8 mouse cellular contexts compared by ENCODE assay signal in the genomic region with DNA sequence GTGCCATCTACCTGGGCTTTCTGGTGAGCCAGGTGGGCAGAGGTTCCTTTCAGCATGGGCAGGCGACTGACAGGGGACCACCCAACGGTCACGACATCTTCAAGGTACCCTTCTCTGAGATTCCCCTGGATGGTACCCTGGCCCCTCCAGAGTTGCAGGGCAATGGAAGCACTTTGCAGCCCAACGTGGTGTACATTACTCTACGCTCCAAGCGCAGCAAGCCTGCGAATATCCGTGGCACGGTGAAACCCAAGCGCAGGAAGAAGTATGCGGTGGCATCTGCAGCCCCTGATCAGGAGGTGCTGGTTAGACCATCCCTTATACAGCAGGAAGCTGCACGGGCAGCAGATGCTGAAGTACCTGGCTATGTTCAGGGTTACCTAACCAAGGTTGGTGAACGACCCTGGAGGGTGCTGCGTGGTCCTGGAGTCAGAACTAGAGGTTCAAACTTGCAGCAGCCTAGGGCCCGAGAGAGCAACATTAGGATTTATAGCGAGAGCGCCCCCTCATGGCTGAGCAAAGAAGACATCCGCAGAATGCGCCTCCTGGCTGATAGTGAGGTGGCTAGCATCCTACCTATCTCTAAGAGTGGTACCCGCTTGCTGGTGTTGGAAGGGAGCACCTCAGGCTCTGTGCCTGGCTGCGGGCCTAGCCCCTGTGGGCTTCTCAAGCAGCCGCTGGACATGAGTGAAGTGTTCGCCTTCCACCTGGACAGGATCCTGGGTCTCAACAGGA. TPM values are rescaled to one million over a fixed set of nuclear protein-coding genes. Genes with fewer than 3 reads are reported as not detected.
A peak's percentile ranks its signal among the peaks of the same experiment; 100 is the strongest.
DNase-seq lines count a peak whose midpoint lies in the region; ATAC-seq lines count a peak whose summit lies in the region.

No protein-coding gene starts in this region.

- H3K36me3 ChIP-seq in kidney, embryonic 15.5 days, result no peaks in the 10 kb centered on the region
- no peaks in the 10 kb centered on the region; the same call in 1 of the 2 replicates for H3K36me3 ChIP-seq in heart, embryonic 11.5 days (ENCODE audit: control insufficient read depth, insufficient read depth, low read length)
- no peaks in the 10 kb centered on the region for H3K36me3 ChIP-seq in megakaryocyte, embryonic 14.5 days (replicated peaks; ENCODE audit: low read length)

- H3K4me3 ChIP-seq in kidney, embryonic 15.5 days (replicated peaks), result peak overlapping the region; percentile 41
- peak overlapping the region; percentile 78 for H3K4me3 ChIP-seq in brown adipose tissue, adult 24 weeks (ENCODE audit: insufficient read depth, low read depth, low read length)
- H3K4me3 ChIP-seq in heart, embryonic 11.5 days (ENCODE audit: low read depth, low read length), result peak overlapping the region; percentile 40
- peak overlapping the region; percentile 89 for H3K4me3 ChIP-seq in megakaryocyte, embryonic 14.5 days (replicated peaks)

- peak overlapping the region; percentile 82 for H3K27ac ChIP-seq in kidney, embryonic 15.5 days
- H3K27ac ChIP-seq in brown adipose tissue, adult 24 weeks (replicated peaks; ENCODE audit: low read depth, low read length), result peak overlapping the region; percentile 85
- H3K27ac ChIP-seq in heart, embryonic 11.5 days (ENCODE audit: low read depth, low read length), result peak overlapping the region; percentile 83

- H3K4me1 ChIP-seq in kidney, embryonic 15.5 days, result peaks cover 26% of the 10 kb centered on the region
- no peaks in the 10 kb centered on the region for H3K4me1 ChIP-seq in brown adipose tissue, adult 24 weeks (ENCODE audit: control insufficient read depth, insufficient read depth, insufficient read length, low read length)
- peaks cover 22% of the 10 kb centered on the region for H3K4me1 ChIP-seq in heart, embryonic 11.5 days (ENCODE audit: control insufficient read depth, insufficient read depth, low read length)
- H3K4me1 ChIP-seq in megakaryocyte, embryonic 14.5 days, result peaks cover 38% of the 10 kb centered on the region

- no peaks in the 10 kb centered on the region for H3K27me3 ChIP-seq in kidney, embryonic 15.5 days
- H3K27me3 ChIP-seq in heart, embryonic 11.5 days (ENCODE audit: control insufficient read depth, insufficient read depth, low read length), result no peaks in the 10 kb centered on the region
- H3K27me3 ChIP-seq in megakaryocyte, embryonic 14.5 days (replicated peaks), result peaks cover 10% of the 10 kb centered on the region

- peak overlapping the region; percentile 68 for H3K4me2 ChIP-seq in kidney, embryonic 15.5 days
- peak overlapping the region; percentile 61 for H3K4me2 ChIP-seq in heart, embryonic 11.5 days

- H3K9me3 ChIP-seq in kidney, embryonic 15.5 days (replicated peaks), result no peaks in the 10 kb centered on the region
- H3K9me3 ChIP-seq in heart, embryonic 11.5 days (replicated peaks; ENCODE audit: control insufficient read depth, low read length), result no peaks in the 10 kb centered on the region
- no peaks in the 10 kb centered on the region for H3K9me3 ChIP-seq in megakaryocyte, embryonic 14.5 days

- peak overlapping the region; percentile 34 for H3K9ac ChIP-seq in kidney, embryonic 15.5 days
- H3K9ac ChIP-seq in heart, embryonic 11.5 days (ENCODE audit: low read depth, low read length), result peak overlapping the region; percentile 75

- WGBS in kidney, embryonic 15.5 days, result 67% methylated on average over 23 of the region's 23 CpGs
- WGBS in heart, embryonic 11.5 days (ENCODE audit: insufficient replicate concordance), result 76% methylated on average over 23 of the region's 23 CpGs

- peak; percentile 58 for ATAC-seq in kidney, embryonic 15.5 days (replicated peaks; ENCODE audit: low FRiP score)
- peak; percentile 48; the same call in 1 of the 2 replicates for ATAC-seq in heart, embryonic 11.5 days (replicated peaks; ENCODE audit: insufficient number of reproducible peaks, low FRiP score, low TSS enrichment)

- DNase-seq in kidney, adult 11 months, result no peak
- peak; percentile 36 to 39 for DNase-seq in kidney, postnatal 4 days
- peak; percentile 48 for DNase-seq in thymus, postnatal 4 days
- no peak for DNase-seq in left cerebral cortex, adult 11 months (ENCODE audit: low spot score)

RNA-seq across cellular contexts. Expression of a gene that starts 2.2 kb away (rescaled TPM):
- 13.4 and 14.7 TPM in 2 replicates for polyA plus RNA-seq in kidney, embryonic 15.5 days (2015; fragmentation: Nextera tagmentation; extraction: Ambion mirVana)
- polyA plus RNA-seq in brown adipose tissue, adult 24 weeks (2012; ENCODE audit: insufficient read depth, insufficient read length, missing spikeins), result 6.2 and 7.6 TPM in 2 replicates
- 44.4 and 51.4 TPM in 2 replicates for polyA plus RNA-seq in heart, embryonic 11.5 days (2014; fragmentation: Nextera tagmentation; extraction: Ambion mirVana)
- polyA plus RNA-seq in megakaryocyte, embryonic 14.5 days (2012; ENCODE audit: insufficient read depth, low replicate concordance), result 0.08 TPM in 1 of 2 replicates, not detected in the other

RNA-seq across cellular contexts. Expression of a gene that starts 34.0 kb away (rescaled TPM):
- 5.1 and 6.3 TPM in 2 replicates for polyA plus RNA-seq in kidney, embryonic 15.5 days (2015; fragmentation: Nextera tagmentation; extraction: Ambion mirVana)
- polyA plus RNA-seq in brown adipose tissue, adult 24 weeks (2012; ENCODE audit: insufficient read depth, insufficient read length, missing spikeins), result 0.38 TPM in 1 of 2 replicates, not detected in the other
- polyA plus RNA-seq in heart, embryonic 11.5 days (2014; fragmentation: Nextera tagmentation; extraction: Ambion mirVana), result 11.7 and 12.8 TPM in 2 replicates
- polyA plus RNA-seq in megakaryocyte, embryonic 14.5 days (2012; ENCODE audit: insufficient read depth, low replicate concordance), result not detected in 2 replicates

Comparison
In these comparisons a context has a peak if more than half of its experiments do, and no peak if none do; other contexts are left out.
1. DNase-seq: peak in kidney, postnatal 4 days (2 of 2) and thymus, postnatal 4 days (single experiment); none in kidney, adult 11 months (single experiment) and left cerebral cortex, adult 11 months (single experiment).
2. Peak in every context shown above with its lines, with median percentiles within 50 percentile points of each other: H3K27ac ChIP-seq and H3K4me3 ChIP-seq.